Mouse (Mus musculus): ENCODE measurements around the gene Atp1a3.
A peak's percentile ranks its signal among the peaks of the same experiment; 100 is the strongest.
"Not testable (repeated sequence)": the region's sequence is repeated elsewhere in the genome, so short reads cannot be mapped to it uniquely, and the experiment has no call there.

Atp1a3 gene

GRCm38 (mm10) chr7:25005421-25006065 is at the start of gene Atp1a3:
Atp1a3 (minus strand) TSS chr7:25005958.
- peak; percentile 89 for DNase-seq

- no peak for DNase-seq
These were observed 46.8 kb upstream of the Atp1a3 start for GRCm38 (mm10) chr7:25052587-25052986.

- no peak for DNase-seq
These were observed 43.7 kb upstream of the Atp1a3 start for GRCm38 (mm10) chr7:25049295-25049930.

GRCm38 (mm10) chr7:25047363-25047762 is 41.6 kb upstream of the Atp1a3 start:
- DNase-seq = no peak

- DNase-seq = not testable (repeated sequence)
These were observed 38.8 kb upstream of the Atp1a3 start for GRCm38 (mm10) chr7:25044599-25044998.

GRCm38 (mm10) chr7:25041921-25042320 is 36.2 kb upstream of the Atp1a3 start:
- DNase-seq = no peak

- DNase-seq = peak; percentile 81
These were observed 30.2 kb upstream of the Atp1a3 start for GRCm38 (mm10) chr7:25035916-25036315.

GRCm38 (mm10) chr7:25034796-25035195 is 29.0 kb upstream of the Atp1a3 start:
- DNase-seq = no peak

- no peak for DNase-seq
These were observed 25.8 kb upstream of the Atp1a3 start for GRCm38 (mm10) chr7:25031528-25031927.

- peak; percentile 69 for DNase-seq
These were observed 24.4 kb upstream of the Atp1a3 start for GRCm38 (mm10) chr7:25030032-25030753.

- no peak for DNase-seq
These were observed 20.7 kb upstream of the Atp1a3 start for GRCm38 (mm10) chr7:25026452-25026851.

- DNase-seq = no peak
These were observed 20.2 kb upstream of the Atp1a3 start for GRCm38 (mm10) chr7:25025855-25026439.

GRCm38 (mm10) chr7:25011592-25011991 is 5.8 kb upstream of the Atp1a3 start:
- DNase-seq = no peak

GRCm38 (mm10) chr7:25010090-25010913 is 4.5 kb upstream of the Atp1a3 start:
- DNase-seq = peak; percentile 80

GRCm38 (mm10) chr7:25009099-25009700 is 3.4 kb upstream of the Atp1a3 start:
- peak; percentile 54 for DNase-seq

GRCm38 (mm10) chr7:25008635-25009034 is 2.9 kb upstream of the Atp1a3 start:
- peak; percentile 66 for DNase-seq

- peak; percentile 73 for DNase-seq
These were observed 2.0 kb upstream of the Atp1a3 start for GRCm38 (mm10) chr7:25007609-25008374.

- no peak for DNase-seq
These were observed 1.0 kb upstream of the Atp1a3 start for GRCm38 (mm10) chr7:25006586-25007364.

GRCm38 (mm10) chr7:25006171-25006570 is 413 bp upstream of the Atp1a3 start:
- peak; percentile 46 for DNase-seq

GRCm38 (mm10) chr7:25004806-25005205 is 952 bp downstream of the Atp1a3 start:
- DNase-seq = no peak
